Mouse (Mus musculus): ENCODE data around the gene Prkaa2. TPM values are rescaled to one million over a fixed set of nuclear protein-coding genes. Genes with fewer than 3 reads are reported as not detected.

Gene Prkaa2
- total RNA-seq (2014; fragmentation: Nextera tagmentation) (0.04 TPM in 1 of 2 replicates, not detected in the other), total RNA-seq (2017) (not detected in 2 replicates)

GRCm38 (mm10) chr4:105109199-105109989 lies at the start of gene Prkaa2:
Prkaa2 (minus strand) TSS chr4:105109890.
- peak; percentile 77 for ATAC-seq (replicated peaks; ENCODE audit: low FRiP score, low TSS enrichment, poor library complexity, severe bottlenecking)

- no peak for ATAC-seq (replicated peaks; ENCODE audit: low FRiP score, low TSS enrichment, poor library complexity, severe bottlenecking)
Observed at GRCm38 (mm10) chr4:105159531-105159870, 49.8 kb upstream of the Prkaa2 start.

- ATAC-seq (replicated peaks; ENCODE audit: low FRiP score, low TSS enrichment, poor library complexity, severe bottlenecking): no peak
Observed at GRCm38 (mm10) chr4:105158651-105159530, 49.2 kb upstream of the Prkaa2 start.

GRCm38 (mm10) chr4:105158169-105158555 lies 48.5 kb upstream of the Prkaa2 start:
- ATAC-seq (replicated peaks; ENCODE audit: low FRiP score, low TSS enrichment, poor library complexity, severe bottlenecking): peak; percentile 84

GRCm38 (mm10) chr4:105157276-105158168 lies 47.8 kb upstream of the Prkaa2 start, which contains the start of gene Plpp3:
Plpp3 (plus strand) TSS chr4:105157347.
- ATAC-seq (replicated peaks; ENCODE audit: low FRiP score, low TSS enrichment, poor library complexity, severe bottlenecking): peak; percentile 79

- ATAC-seq (replicated peaks; ENCODE audit: low FRiP score, low TSS enrichment, poor library complexity, severe bottlenecking): 0 out of 2 replicates have a peak, but pooled peaks have one; percentile 7
Observed at GRCm38 (mm10) chr4:105156955-105157275, 47.2 kb upstream of the Prkaa2 start.

- ATAC-seq (replicated peaks; ENCODE audit: low FRiP score, low TSS enrichment, poor library complexity, severe bottlenecking): no peak
Observed at GRCm38 (mm10) chr4:105156281-105156680, 46.6 kb upstream of the Prkaa2 start.

- ATAC-seq (replicated peaks; ENCODE audit: low FRiP score, low TSS enrichment, poor library complexity, severe bottlenecking): no peak
Observed at GRCm38 (mm10) chr4:105153227-105153626, 43.5 kb upstream of the Prkaa2 start.

- ATAC-seq (replicated peaks; ENCODE audit: low FRiP score, low TSS enrichment, poor library complexity, severe bottlenecking): peak; percentile 79
Observed at GRCm38 (mm10) chr4:105151911-105152690, 42.4 kb upstream of the Prkaa2 start.

GRCm38 (mm10) chr4:105149492-105149891 lies 39.8 kb upstream of the Prkaa2 start:
- ATAC-seq (replicated peaks; ENCODE audit: low FRiP score, low TSS enrichment, poor library complexity, severe bottlenecking): no peak

- no peak for ATAC-seq (replicated peaks; ENCODE audit: low FRiP score, low TSS enrichment, poor library complexity, severe bottlenecking)
Observed at GRCm38 (mm10) chr4:105133350-105134050, 23.8 kb upstream of the Prkaa2 start.

- ATAC-seq (replicated peaks; ENCODE audit: low FRiP score, low TSS enrichment, poor library complexity, severe bottlenecking): no peak
Observed at GRCm38 (mm10) chr4:105131756-105132314, 22.1 kb upstream of the Prkaa2 start.

- no peak for ATAC-seq (replicated peaks; ENCODE audit: low FRiP score, low TSS enrichment, poor library complexity, severe bottlenecking)
Observed at GRCm38 (mm10) chr4:105129212-105129611, 19.5 kb upstream of the Prkaa2 start.

- ATAC-seq (replicated peaks; ENCODE audit: low FRiP score, low TSS enrichment, poor library complexity, severe bottlenecking): peak; percentile 70
Observed at GRCm38 (mm10) chr4:105122429-105122828, 12.7 kb upstream of the Prkaa2 start.

- ATAC-seq (replicated peaks; ENCODE audit: low FRiP score, low TSS enrichment, poor library complexity, severe bottlenecking): no peak
Observed at GRCm38 (mm10) chr4:105121081-105121480, 11.4 kb upstream of the Prkaa2 start.

GRCm38 (mm10) chr4:105113468-105113867 lies 3.8 kb upstream of the Prkaa2 start:
- no peak for ATAC-seq (replicated peaks; ENCODE audit: low FRiP score, low TSS enrichment, poor library complexity, severe bottlenecking)

- no peak for ATAC-seq (replicated peaks; ENCODE audit: low FRiP score, low TSS enrichment, poor library complexity, severe bottlenecking)
Observed at GRCm38 (mm10) chr4:105113042-105113441, 3.4 kb upstream of the Prkaa2 start.

- ATAC-seq (replicated peaks; ENCODE audit: low FRiP score, low TSS enrichment, poor library complexity, severe bottlenecking): no peak
Observed at GRCm38 (mm10) chr4:105111770-105112169, 2.1 kb upstream of the Prkaa2 start.
